Mouse (Mus musculus) thymus, adult 2 months (tissue): ENCODE measurements around the gene Reep1. TPM values are rescaled to one million over a fixed set of nuclear protein-coding genes. Genes with fewer than 3 reads are reported as not detected.
A peak's percentile ranks its signal among the peaks of the same experiment; 100 is the strongest.

Source experiments
- DNase-seq: peaks from one replicate; pipeline ENCODE4 v3.0.0; 2021
- H3K27ac ChIP-seq: fragments of 200-500 bp; 2 replicates; pipeline ENCODE4 v1.5.1; 2012; ENCODE audit warnings: low read length, control low read depth; ENCODE audit not compliant: control insufficient read depth, insufficient read depth
- H3K27me3 ChIP-seq: fragments of 200-500 bp; 2 replicates; pipeline ENCODE4 v1.6.1; 2012; ENCODE audit warnings: mild to moderate bottlenecking, low read length, moderate library complexity, mixed read lengths; ENCODE audit not compliant: control insufficient read depth, insufficient read depth
- H3K36me3 ChIP-seq: fragments of 200-500 bp; 2 replicates; pipeline ENCODE4 v1.6.1; 2012; ENCODE audit warnings: mild to moderate bottlenecking, low read length, moderate library complexity; ENCODE audit not compliant: control insufficient read depth, insufficient read depth
- H3K4me1 ChIP-seq: fragments of 200-500 bp; replicated peaks from 2 replicates; pipeline ENCODE4 v1.6.1; 2012; ENCODE audit warnings: low read length; ENCODE audit not compliant: control insufficient read depth, insufficient read depth
- H3K4me3 ChIP-seq: fragments of 200-500 bp; 2 replicates; pipeline ENCODE4 v1.5.1; 2012; ENCODE audit warnings: mild to moderate bottlenecking, low read length, control low read depth, moderate library complexity; ENCODE audit not compliant: control insufficient read depth, insufficient read depth
- CTCF ChIP-seq: fragments of 200-500 bp; IDR thresholded peaks from 2 replicates; pipeline ENCODE4 v1.5.1; 2012; ENCODE audit warnings: mild to moderate bottlenecking, control low read depth, low read length, moderate library complexity, borderline replicate concordance; ENCODE audit not compliant: control insufficient read depth, poor library complexity, insufficient read depth; ENCODE audit errors: extremely low read depth
- POLR2A ChIP-seq: fragments of 200-500 bp; IDR thresholded peaks from 2 replicates; pipeline ENCODE4 v1.6.1; 2012; ENCODE audit warnings: mild to moderate bottlenecking, low read length, control low read depth, moderate library complexity; ENCODE audit not compliant: control insufficient read depth, poor library complexity, insufficient read depth; ENCODE audit errors: extremely low read depth
- WGBS: fragments of 180-500 bp; shearing (Covaris S2); methylation state at CpG from one replicate; pipeline ENCODE4 v1.1.7; 2018; 5-methylcytosine and 5-hydroxymethylcytosine counted together
- polyA plus RNA-seq: library from polyadenylated mRNA; depleted of rRNA; stranded (reverse); fragments of >200 nt; gene quantifications from 2 replicates; pipeline ENCODE4 v1.2.3, GENCODE M21; 2012

Reep1 gene
- polyA plus RNA-seq, 1 experiment, result 2.1 TPM

DNA sequence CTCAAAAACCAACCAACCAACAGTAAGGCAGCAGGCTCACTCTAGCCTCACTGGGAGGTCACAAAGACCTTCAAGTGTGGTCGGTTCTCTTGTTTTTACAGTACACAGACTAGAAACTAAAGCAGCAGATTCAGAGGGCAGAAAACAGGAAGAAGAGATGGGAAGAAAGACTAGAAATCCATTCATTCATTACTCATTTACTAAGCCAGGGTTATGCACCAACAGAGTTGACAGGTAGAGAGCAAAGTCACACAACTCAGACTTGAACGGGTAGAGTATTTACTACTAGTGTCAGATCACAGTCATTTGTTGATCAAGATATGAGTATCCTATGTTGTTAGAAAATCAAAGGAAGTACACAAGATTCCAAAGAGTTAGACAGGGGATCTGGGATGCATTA, 105.5 kb downstream of the Reep1 start:
- WGBS, result 96% methylated on average over 2 of the region's 2 CpGs
- Histone ChIP-seq H3K4me3 (no peak overlapping the region), H3K27ac (no peak overlapping the region), H3K27me3 (no peaks in the 10 kb centered on the region), H3K4me1 (0 out of 2 replicates have a peak, but pooled peaks cover 2% of the 10 kb centered on the region), H3K36me3 (peaks cover 32% of the 10 kb centered on the region)
- no peak for TF ChIP-seq CTCF
- no peak for TF ChIP-seq POLR2A
- no peak for DNase-seq

DNA sequence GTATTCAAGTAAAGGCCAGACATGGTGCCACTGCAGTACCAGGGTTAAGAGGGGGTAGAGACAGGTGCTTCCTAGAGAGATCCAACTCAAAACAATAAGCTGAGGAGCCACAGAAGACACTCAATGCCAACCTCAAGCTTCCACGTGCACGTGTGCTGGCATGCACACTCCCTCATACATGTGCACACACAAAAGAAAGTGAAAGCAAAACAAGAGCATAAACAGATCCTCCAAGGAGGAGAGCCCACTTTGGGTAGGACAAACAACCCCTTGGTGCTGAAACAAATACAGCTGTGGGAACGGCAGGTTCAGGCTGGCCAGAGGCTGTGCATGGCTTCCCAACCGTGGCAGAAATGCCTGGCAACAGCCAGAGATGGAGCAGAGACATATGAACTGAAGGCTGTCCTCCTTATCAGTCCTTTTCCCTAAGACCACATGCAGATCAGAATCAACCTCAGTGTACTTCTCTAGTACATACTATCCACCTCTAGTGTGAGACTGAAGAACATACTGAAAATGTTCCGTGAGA, 112.5 kb downstream of the Reep1 start:
- H3K27ac ChIP-seq, result no peak overlapping the region
- peaks cover 3% of the 10 kb centered on the region; the same call in 1 of the 2 replicates for H3K4me1 ChIP-seq
- TF ChIP-seq CTCF (no peak), POLR2A (no peak)
- no peak overlapping the region for H3K4me3 ChIP-seq
- H3K36me3 ChIP-seq, result peaks cover 37% of the 10 kb centered on the region
- WGBS, result 80% methylated on average over 5 of the region's 5 CpGs
- H3K27me3 ChIP-seq, result no peaks in the 10 kb centered on the region
- no peak for DNase-seq

DNA sequence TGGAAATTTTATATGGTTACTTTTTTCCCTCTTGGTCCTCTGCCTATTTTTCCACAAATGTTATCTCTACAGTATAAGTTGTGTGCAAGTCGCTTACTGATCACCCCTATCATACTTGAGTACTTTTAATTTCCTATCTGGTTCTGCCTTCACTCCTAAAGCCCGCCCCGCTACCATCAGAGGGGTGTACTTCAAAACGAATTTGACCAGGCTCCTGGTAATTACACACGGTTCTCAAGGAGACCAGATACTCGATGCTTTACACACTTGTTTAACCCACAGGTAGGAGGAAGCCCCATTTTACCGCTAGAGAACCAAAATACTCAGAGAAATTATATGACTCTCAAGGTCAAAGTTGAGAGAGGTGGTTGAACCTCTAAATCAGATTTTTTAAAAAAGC, 115.7 kb downstream of the Reep1 start:
- WGBS, result 1% methylated on average over 7 of the region's 7 CpGs
- Histone ChIP-seq H3K27me3 (no peaks in the 10 kb centered on the region), H3K27ac (no peak overlapping the region), H3K36me3 (peaks cover 7% of the 10 kb centered on the region), H3K4me3 (peak overlapping the region; percentile 99), H3K4me1 (peaks cover 3% of the 10 kb centered on the region; the same call in 1 of the 2 replicates)
- no peak for TF ChIP-seq POLR2A
- no peak for TF ChIP-seq CTCF
- DNase-seq, result no peak

GRCm38 (mm10) chr6:71823488-71823887, 116.1 kb downstream of the Reep1 start:
- DNase-seq, result peak; percentile 88

GRCm38 (mm10) chr6:71823961-71824360, 116.6 kb downstream of the Reep1 start:
- no peak for TF ChIP-seq CTCF
- no peak; the same call in 1 of the 2 replicates for TF ChIP-seq POLR2A
- Histone ChIP-seq H3K27me3 (no peaks in the 10 kb centered on the region), H3K4me3 (peak overlapping the region; percentile 99; the same call in 1 of the 2 replicates), H3K27ac (no peak overlapping the region), H3K4me1 (peaks cover 3% of the 10 kb centered on the region; the same call in 1 of the 2 replicates), H3K36me3 (no peaks in the 10 kb centered on the region; the same call in 1 of the 2 replicates)
- 5% methylated on average over 3 of the region's 3 CpGs for WGBS
- DNase-seq, result no peak

More at GRCm38 (mm10) chr6:71823488-71823887, 116.1 kb downstream of the Reep1 start:
- Histone ChIP-seq H3K27ac (no peak overlapping the region), H3K36me3 (peaks cover 3% of the 10 kb centered on the region; the same call in 1 of the 2 replicates), H3K27me3 (no peaks in the 10 kb centered on the region), H3K4me3 (peak overlapping the region; percentile 99), H3K4me1 (peaks cover 3% of the 10 kb centered on the region; the same call in 1 of the 2 replicates)
- no peak for TF ChIP-seq CTCF
- peak; percentile 61 for TF ChIP-seq POLR2A
- WGBS, result under 1% methylated on average over 19 of the region's 19 CpGs

DNA sequence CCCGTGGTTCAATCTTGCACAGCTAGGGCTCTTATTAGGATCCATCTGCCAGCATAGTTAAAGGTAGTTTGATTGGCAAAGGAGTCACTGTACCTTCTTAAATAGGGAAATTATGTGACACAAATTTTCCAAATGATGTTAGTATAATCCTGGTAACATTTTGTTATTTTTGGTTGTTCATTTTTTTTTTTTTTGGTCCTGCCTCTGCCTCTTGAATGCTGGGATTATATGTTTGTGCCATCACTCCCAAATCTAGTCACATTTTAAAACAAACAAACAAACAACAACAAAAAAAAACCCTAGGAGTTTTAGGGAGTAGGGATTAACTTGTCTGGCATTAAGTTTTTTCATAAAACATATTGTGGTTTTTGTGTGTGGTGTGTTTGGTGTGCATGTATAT, 119.5 kb downstream of the Reep1 start, which contains the start of gene Mrpl35:
Gene Mrpl35, minus strand, starts transcription at position 101 of the 400 bp plus-strand sequence.
- Histone ChIP-seq H3K27ac (no peak within 1 kb of the TSS), H3K4me3 (no peak within 1 kb of the TSS), H3K27me3 (no peaks in the 10 kb centered on the region), H3K4me1 (no peaks in the 10 kb centered on the region), H3K36me3 (no peaks in the 10 kb centered on the region)
- TF ChIP-seq CTCF (no peak), POLR2A (no peak)
- DNase-seq, result no peak
- 37% methylated on average over 1 of the region's 1 CpGs for WGBS
